Mouse (Mus musculus): ENCODE data around the gene Gad1. TPM values are rescaled to one million over a fixed set of nuclear protein-coding genes. Genes with fewer than 3 reads are reported as not detected.

Gad1 gene
- polyA plus RNA-seq, 1 experiment from 2014 or later: 1.5 TPM

- 4% methylated on average over 30 of the region's 30 CpGs for WGBS
- Histone ChIP-seq H3K9ac (no peak overlapping the region), H3K27me3 (peaks cover 100% of the 10 kb centered on the region), H3K4me3 (peak overlapping the region; percentile 31), H3K36me3 (no peaks in the 10 kb centered on the region), H3K4me2 (peak overlapping the region; percentile 57), H3K27ac (no peak overlapping the region), H3K4me1 (peaks cover 74% of the 10 kb centered on the region), H3K9me3 (no peaks in the 10 kb centered on the region)
- ATAC-seq (ENCODE audit: insufficient number of reproducible peaks, insufficient read depth, low FRiP score, low TSS enrichment, low read depth): no peak
Observed at GRCm38 (mm10) chr2:70565651-70566602, 13.1 kb downstream of the Gad1 start.

- Histone ChIP-seq H3K4me2 (peak overlapping the region; percentile 57), H3K4me1 (peaks cover 67% of the 10 kb centered on the region)
- WGBS: 2% methylated on average over 18 of the region's 18 CpGs
Observed at GRCm38 (mm10) chr2:70566603-70566981, 13.7 kb downstream of the Gad1 start.

GRCm38 (mm10) chr2:70567071-70567681 is 14.3 kb downstream of the Gad1 start:
- peaks cover 62% of the 10 kb centered on the region for H3K4me1 ChIP-seq
- H3K9me3 ChIP-seq: no peaks in the 10 kb centered on the region
- H3K9ac ChIP-seq: no peak overlapping the region
- H3K27ac ChIP-seq: no peak overlapping the region
- peaks cover 100% of the 10 kb centered on the region for H3K27me3 ChIP-seq
- H3K36me3 ChIP-seq: no peaks in the 10 kb centered on the region
- H3K4me2 ChIP-seq: peak overlapping the region; percentile 57
- WGBS: 2% methylated on average over 23 of the region's 23 CpGs
- peak overlapping the region; percentile 31 for H3K4me3 ChIP-seq
- no peak for ATAC-seq (ENCODE audit: insufficient number of reproducible peaks, insufficient read depth, low FRiP score, low TSS enrichment, low read depth)

More at GRCm38 (mm10) chr2:70566603-70566981, 13.7 kb downstream of the Gad1 start:
- no peaks in the 10 kb centered on the region for H3K36me3 ChIP-seq
- no peak for ATAC-seq (ENCODE audit: insufficient number of reproducible peaks, insufficient read depth, low FRiP score, low TSS enrichment, low read depth)
- peaks cover 100% of the 10 kb centered on the region for H3K27me3 ChIP-seq
- no peaks in the 10 kb centered on the region for H3K9me3 ChIP-seq
- H3K9ac ChIP-seq: no peak overlapping the region
- no peak overlapping the region for H3K27ac ChIP-seq
- H3K4me3 ChIP-seq: peak overlapping the region; percentile 31

GRCm38 (mm10) chr2:70567682-70568077 is 14.8 kb downstream of the Gad1 start:
- Histone ChIP-seq H3K9me3 (no peaks in the 10 kb centered on the region), H3K9ac (no peak overlapping the region), H3K4me3 (peak overlapping the region; percentile 31), H3K4me2 (peak overlapping the region; percentile 57), H3K36me3 (no peaks in the 10 kb centered on the region), H3K27ac (no peak overlapping the region), H3K27me3 (peaks cover 100% of the 10 kb centered on the region), H3K4me1 (peaks cover 57% of the 10 kb centered on the region)
- 1% methylated on average over 12 of the region's 12 CpGs for WGBS
- ATAC-seq (ENCODE audit: insufficient number of reproducible peaks, insufficient read depth, low FRiP score, low TSS enrichment, low read depth): no peak

GRCm38 (mm10) chr2:70568198-70568941 is 15.5 kb downstream of the Gad1 start:
- ATAC-seq (ENCODE audit: insufficient number of reproducible peaks, insufficient read depth, low FRiP score, low TSS enrichment, low read depth): no peak
- WGBS: 1% methylated on average over 34 of the region's 34 CpGs
- no peaks in the 10 kb centered on the region for H3K36me3 ChIP-seq
- H3K27ac ChIP-seq: no peak overlapping the region
- H3K9me3 ChIP-seq: no peaks in the 10 kb centered on the region
- peak overlapping the region; percentile 21; the same call in 1 of the 2 replicates for H3K9ac ChIP-seq
- H3K4me2 ChIP-seq: peak overlapping the region; percentile 57
- H3K4me3 ChIP-seq: peak overlapping the region; percentile 31
- H3K4me1 ChIP-seq: peaks cover 50% of the 10 kb centered on the region
- H3K27me3 ChIP-seq: peaks cover 100% of the 10 kb centered on the region

GRCm38 (mm10) chr2:70571698-70572097 is 18.8 kb downstream of the Gad1 start:
- no peak overlapping the region for H3K4me2 ChIP-seq
- no peak for ATAC-seq (ENCODE audit: insufficient number of reproducible peaks, insufficient read depth, low FRiP score, low TSS enrichment, low read depth)
- H3K4me1 ChIP-seq: peaks cover 22% of the 10 kb centered on the region
- H3K4me3 ChIP-seq: no peak overlapping the region
- no peak overlapping the region for H3K9ac ChIP-seq
- 68% methylated on average over 4 of the region's 4 CpGs for WGBS
- H3K36me3 ChIP-seq: no peaks in the 10 kb centered on the region
- H3K27ac ChIP-seq: no peak overlapping the region
- H3K27me3 ChIP-seq: peaks cover 73% of the 10 kb centered on the region
- H3K9me3 ChIP-seq: no peaks in the 10 kb centered on the region

GRCm38 (mm10) chr2:70572251-70572650 is 19.4 kb downstream of the Gad1 start:
- H3K27me3 ChIP-seq: peaks cover 68% of the 10 kb centered on the region
- no peak overlapping the region for H3K4me2 ChIP-seq
- no peak overlapping the region for H3K27ac ChIP-seq
- H3K9me3 ChIP-seq: no peaks in the 10 kb centered on the region
- peaks cover 16% of the 10 kb centered on the region for H3K4me1 ChIP-seq
- H3K4me3 ChIP-seq: no peak overlapping the region
- WGBS: 41% methylated on average over 9 of the region's 9 CpGs
- H3K36me3 ChIP-seq: no peaks in the 10 kb centered on the region
- no peak overlapping the region for H3K9ac ChIP-seq
- no peak for ATAC-seq (ENCODE audit: insufficient number of reproducible peaks, insufficient read depth, low FRiP score, low TSS enrichment, low read depth)

- Histone ChIP-seq H3K9me3 (no peaks in the 10 kb centered on the region), H3K27me3 (peaks cover 53% of the 10 kb centered on the region), H3K4me2 (no peak overlapping the region), H3K4me3 (no peak overlapping the region), H3K9ac (no peak overlapping the region), H3K27ac (no peak overlapping the region), H3K36me3 (no peaks in the 10 kb centered on the region), H3K4me1 (peaks cover 2% of the 10 kb centered on the region)
- whole genome bisulfite sequencing: 75% methylated on average over 8 of the region's 8 CpGs
- ATAC-seq (ENCODE audit: insufficient number of reproducible peaks, insufficient read depth, low FRiP score, low TSS enrichment, low read depth): no peak
Observed at GRCm38 (mm10) chr2:70573544-70574210, 20.8 kb downstream of the Gad1 start.

GRCm38 (mm10) chr2:70588200-70588599 is 35.3 kb downstream of the Gad1 start:
- Histone ChIP-seq H3K4me2 (no peak overlapping the region), H3K4me1 (no peaks in the 10 kb centered on the region), H3K27ac (no peak overlapping the region), H3K9ac (no peak overlapping the region), H3K4me3 (no peak overlapping the region), H3K36me3 (no peaks in the 10 kb centered on the region), H3K27me3 (no peaks in the 10 kb centered on the region), H3K9me3 (no peaks in the 10 kb centered on the region)
- 91% methylated on average over 6 of the region's 6 CpGs for WGBS
- ATAC-seq (ENCODE audit: insufficient number of reproducible peaks, insufficient read depth, low FRiP score, low TSS enrichment, low read depth): no peak

- Histone ChIP-seq H3K9ac (no peak overlapping the region), H3K4me1 (no peaks in the 10 kb centered on the region), H3K4me3 (no peak overlapping the region), H3K4me2 (no peak overlapping the region), H3K36me3 (no peaks in the 10 kb centered on the region), H3K27ac (no peak overlapping the region), H3K27me3 (no peaks in the 10 kb centered on the region), H3K9me3 (no peaks in the 10 kb centered on the region)
- 60% methylated on average over 6 of the region's 6 CpGs for WGBS
- no peak for ATAC-seq (ENCODE audit: insufficient number of reproducible peaks, insufficient read depth, low FRiP score, low TSS enrichment, low read depth)
Observed at GRCm38 (mm10) chr2:70592432-70592831, 39.6 kb downstream of the Gad1 start.

- Histone ChIP-seq H3K4me2 (no peak overlapping the region), H3K4me1 (no peaks in the 10 kb centered on the region), H3K36me3 (no peaks in the 10 kb centered on the region), H3K9me3 (no peaks in the 10 kb centered on the region), H3K4me3 (no peak overlapping the region), H3K27me3 (no peaks in the 10 kb centered on the region), H3K27ac (no peak overlapping the region), H3K9ac (no peak overlapping the region)
- 86% methylated on average over 5 of the region's 5 CpGs for WGBS
- no peak for ATAC-seq (ENCODE audit: insufficient number of reproducible peaks, insufficient read depth, low FRiP score, low TSS enrichment, low read depth)
Observed at GRCm38 (mm10) chr2:70593670-70594069, 40.8 kb downstream of the Gad1 start.

Data from embryonic facial prominence, embryonic 13.5 days (tissue).